In genomic region chr13:20523671-20524070, GRCm38 (mm10) we compare ENCODE assay signal across 15 mouse cellular contexts.
"Had no signal": no experiment of that assay in that cellular context is flagged by ENCODE, and none has a peak within 500 bp of the region (broad histone marks: within the 10 kb centered on the region; RNA-seq: fewer than 3 reads in every experiment).

No protein-coding gene starts in this region.

- H3K27ac ChIP-seq: neural tube, embryonic 15.5 days; stomach, embryonic 15.5 days; stomach, postnatal 0 days had no signal

- H3K27me3 ChIP-seq: neural tube, embryonic 15.5 days; stomach, embryonic 15.5 days had no signal

- H3K4me3 ChIP-seq: neural tube, embryonic 15.5 days; stomach, embryonic 15.5 days had no signal

- DNase-seq: retina, postnatal 1 day; right cerebral cortex, adult 18-20 months; right cerebral cortex, postnatal 14 days; right cerebral cortex, postnatal 25 days; right cerebral cortex, postnatal 4 days; spleen, adult 18-20 months; thymus, adult 18-20 months; thymus, adult 2 months; thymus, postnatal 14 days; thymus, postnatal 25 days; thymus, postnatal 36 days; thymus, postnatal 4 days had no signal

- H3K36me3 ChIP-seq: neural tube, embryonic 15.5 days; stomach, embryonic 15.5 days had no signal

- H3K4me2 ChIP-seq: neural tube, embryonic 15.5 days; stomach, embryonic 15.5 days had no signal

- H3K9me3 ChIP-seq: neural tube, embryonic 15.5 days; stomach, embryonic 15.5 days had no signal

- H3K4me1 ChIP-seq: stomach, embryonic 15.5 days had no signal

- H3K9ac ChIP-seq: neural tube, embryonic 15.5 days; stomach, embryonic 15.5 days had no signal
